Mouse (Mus musculus) C2C12 (cell line): ENCODE measurements around the gene Vps13c.

Experiments used
- CEBPB ChIP-seq: IDR thresholded peaks from one replicate; pipeline ENCODE4 v1.6.1; 2011; ENCODE audit warnings: low read depth, mild to moderate bottlenecking, control low read depth, moderate library complexity
- CTCF ChIP-seq: IDR thresholded peaks from one replicate; pipeline ENCODE4 v1.5.1; 2011; ENCODE audit not compliant: control insufficient read depth, insufficient read depth, insufficient read length
- FOSL1 ChIP-seq: IDR thresholded peaks from one replicate; pipeline ENCODE4 v1.8.0; 2011; ENCODE audit warnings: mild to moderate bottlenecking, low read length; ENCODE audit not compliant: poor library complexity, insufficient read depth, severe bottlenecking
- MAX ChIP-seq: IDR thresholded peaks from one replicate; pipeline ENCODE4 v1.6.1; 2011; ENCODE audit warnings: mild to moderate bottlenecking, control low read depth
- MYOD1 ChIP-seq: IDR thresholded peaks from one replicate; pipeline ENCODE4 v1.6.1; 2011; ENCODE audit warnings: low read depth; ENCODE audit not compliant: control insufficient read depth, insufficient read length
- USF1 ChIP-seq: IDR thresholded peaks from one replicate; pipeline ENCODE4 v1.6.1; 2011; ENCODE audit warnings: low read depth, mild to moderate bottlenecking, control low read depth, moderate library complexity

GRCm38 (mm10) chr9:67904355-67904754, 64.2 kb downstream of the Vps13c start:
- TF ChIP-seq CTCF (no peak), USF1 (no peak), MAX (no peak), MYOD1 (no peak), CEBPB (no peak), FOSL1 (no peak)
